Mouse (Mus musculus): ENCODE measurements around the gene Gm19684. TPM values are rescaled to one million over a fixed set of nuclear protein-coding genes. Genes with fewer than 3 reads are reported as not detected.
A peak's percentile ranks its signal among the peaks of the same experiment; 100 is the strongest.
"Not testable (repeated sequence)": the region's sequence is repeated elsewhere in the genome, so short reads cannot be mapped to it uniquely, and the experiment has no call there.

Gm19684 gene
- total RNA-seq, 2 experiments from 2014 or later, result 0.38 to 1.5 TPM

GRCm38 (mm10) chr17:36169094-36169493 lies 47.6 kb downstream of the Gm19684 start:
- not testable (repeated sequence) for ATAC-seq (replicated peaks; ENCODE audit: low FRiP score, low TSS enrichment, poor library complexity, severe bottlenecking)

GRCm38 (mm10) chr17:36169753-36170152 lies 48.3 kb downstream of the Gm19684 start:
- no peak for ATAC-seq (replicated peaks; ENCODE audit: low FRiP score, low TSS enrichment, poor library complexity, severe bottlenecking)

- ATAC-seq (replicated peaks; ENCODE audit: low FRiP score, low TSS enrichment, poor library complexity, severe bottlenecking), result no peak
These were observed 48.9 kb downstream of the Gm19684 start for GRCm38 (mm10) chr17:36170287-36170814.

DNA sequence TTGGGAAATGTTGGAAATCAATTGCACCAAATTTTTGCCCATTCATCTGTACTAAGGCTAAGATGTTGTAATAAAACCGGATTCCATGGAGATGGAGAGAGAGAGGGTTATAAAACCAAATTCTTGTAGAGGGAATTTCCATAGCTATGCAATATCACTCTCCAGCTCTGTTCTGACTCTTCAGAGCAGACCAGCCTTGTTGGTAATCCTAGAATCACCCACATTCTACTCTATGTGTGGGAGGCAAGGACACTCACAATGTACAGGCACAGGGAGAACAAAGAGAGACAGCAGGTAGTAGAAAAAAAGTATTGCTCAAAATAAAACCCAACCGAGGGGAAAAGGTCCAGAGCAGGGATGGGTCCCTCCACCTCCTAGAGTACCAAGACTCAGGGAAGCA lies 54.7 kb downstream of the Gm19684 start:
- ATAC-seq (replicated peaks; ENCODE audit: low FRiP score, low TSS enrichment, poor library complexity, severe bottlenecking), result not testable (repeated sequence)

GRCm38 (mm10) chr17:36178938-36179337 lies 57.5 kb downstream of the Gm19684 start:
- ATAC-seq (replicated peaks; ENCODE audit: low FRiP score, low TSS enrichment, poor library complexity, severe bottlenecking), result 0 out of 2 replicates have a peak, but pooled peaks have one; percentile 44

Other genes with a start within 250 kb of the Gm19684 start
- 132 and 133 TPM in 2 replicates for gene Dhx16, start 241.9 kb upstream of the Gm19684 start, total RNA-seq (2014; fragmentation: Nextera tagmentation)
- 51.3 and 68.8 TPM in 2 replicates for gene Dhx16, start 241.9 kb upstream of the Gm19684 start, total RNA-seq (2017)
- 107 and 160 TPM in 2 replicates for gene 2310061I04Rik, start 224.2 kb upstream of the Gm19684 start, total RNA-seq (2014; fragmentation: Nextera tagmentation)
- 8.1 and 10.9 TPM in 2 replicates for gene 2310061I04Rik, start 224.2 kb upstream of the Gm19684 start, total RNA-seq (2017)
- gene Atat1, start 211.6 kb upstream of the Gm19684 start, total RNA-seq (2014; fragmentation: Nextera tagmentation), result 23.1 and 31.9 TPM in 2 replicates
- gene Atat1, start 211.6 kb upstream of the Gm19684 start, total RNA-seq (2017), result 3.0 and 4.3 TPM in 2 replicates
- 140 and 175 TPM in 2 replicates for gene Mrps18b, start 205.3 kb upstream of the Gm19684 start, total RNA-seq (2014; fragmentation: Nextera tagmentation)
- gene Mrps18b, start 205.3 kb upstream of the Gm19684 start, total RNA-seq (2017), result 72.7 and 92.6 TPM in 2 replicates
- gene Ppp1r10, start 205.2 kb upstream of the Gm19684 start, total RNA-seq (2014; fragmentation: Nextera tagmentation), result 80.8 and 95.1 TPM in 2 replicates
- gene Ppp1r10, start 205.2 kb upstream of the Gm19684 start, total RNA-seq (2017), result 86.4 and 103 TPM in 2 replicates
- 132 and 157 TPM in 2 replicates for gene Abcf1, start 151.9 kb upstream of the Gm19684 start, total RNA-seq (2014; fragmentation: Nextera tagmentation)
- 398 and 560 TPM in 2 replicates for gene Abcf1, start 151.9 kb upstream of the Gm19684 start, total RNA-seq (2017)
- 27.1 and 28.2 TPM in 2 replicates for gene Gnl1, start 141.8 kb upstream of the Gm19684 start, total RNA-seq (2014; fragmentation: Nextera tagmentation)
- 13.8 and 16.3 TPM in 2 replicates for gene Gnl1, start 141.8 kb upstream of the Gm19684 start, total RNA-seq (2017)
- 41.0 and 48.3 TPM in 2 replicates for gene Prr3, start 141.4 kb upstream of the Gm19684 start, total RNA-seq (2014; fragmentation: Nextera tagmentation)
- 20.5 and 31.3 TPM in 2 replicates for gene Prr3, start 141.4 kb upstream of the Gm19684 start, total RNA-seq (2017)
- gene H2-T24, start 101.1 kb upstream of the Gm19684 start, total RNA-seq (2014; fragmentation: Nextera tagmentation), result 6.8 and 10.1 TPM in 2 replicates
- 25.5 and 35.1 TPM in 2 replicates for gene H2-T24, start 101.1 kb upstream of the Gm19684 start, total RNA-seq (2017)
- 55.6 and 98.1 TPM in 2 replicates for gene H2-T23, start 88.8 kb upstream of the Gm19684 start, total RNA-seq (2014; fragmentation: Nextera tagmentation)
- 84.5 and 111 TPM in 2 replicates for gene H2-T23, start 88.8 kb upstream of the Gm19684 start, total RNA-seq (2017)
- 17.1 and 25.6 TPM in 2 replicates for gene H2-T22, start 78.9 kb upstream of the Gm19684 start, total RNA-seq (2014; fragmentation: Nextera tagmentation)
- 30.1 and 31.5 TPM in 2 replicates for gene H2-T22, start 78.9 kb upstream of the Gm19684 start, total RNA-seq (2017)
- 0.52 TPM in 1 of 2 replicates, not detected in the other for gene Gm6034, start 78.7 kb upstream of the Gm19684 start, total RNA-seq (2014; fragmentation: Nextera tagmentation)
- not detected in 2 replicates for gene Gm6034, start 78.7 kb upstream of the Gm19684 start, total RNA-seq (2017)
- not detected in 2 replicates for gene Gm11127, start 63.3 kb upstream of the Gm19684 start, total RNA-seq (2014; fragmentation: Nextera tagmentation)
- not detected in 2 replicates for gene Gm11127, start 63.3 kb upstream of the Gm19684 start, total RNA-seq (2017)
- not detected in 2 replicates for gene Gm7030, start 7.7 kb downstream of the Gm19684 start, total RNA-seq (2014; fragmentation: Nextera tagmentation)
- not detected in 2 replicates for gene Gm7030, start 7.7 kb downstream of the Gm19684 start, total RNA-seq (2017)
- not detected in 2 replicates for gene Gm8909, start 46.9 kb downstream of the Gm19684 start, total RNA-seq (2014; fragmentation: Nextera tagmentation)
- not detected in 2 replicates for gene Gm8909, start 46.9 kb downstream of the Gm19684 start, total RNA-seq (2017)
- gene H2-T3, start 68.6 kb downstream of the Gm19684 start, total RNA-seq (2014; fragmentation: Nextera tagmentation), result not detected in 2 replicates
- gene H2-T3, start 68.6 kb downstream of the Gm19684 start, total RNA-seq (2017), result not detected in 2 replicates
- 66.7 and 120 TPM in 2 replicates for gene Rpp21, start 136.4 kb downstream of the Gm19684 start, total RNA-seq (2014; fragmentation: Nextera tagmentation)
- 56.9 and 68.9 TPM in 2 replicates for gene Rpp21, start 136.4 kb downstream of the Gm19684 start, total RNA-seq (2017)
- 21.0 and 29.7 TPM in 2 replicates for gene Trim39, start 150.6 kb downstream of the Gm19684 start, total RNA-seq (2014; fragmentation: Nextera tagmentation)
- 19.2 and 23.2 TPM in 2 replicates for gene Trim39, start 150.6 kb downstream of the Gm19684 start, total RNA-seq (2017)
- not detected in 2 replicates for gene H2-M10.2, start 164.8 kb downstream of the Gm19684 start, total RNA-seq (2014; fragmentation: Nextera tagmentation)
- not detected in 2 replicates for gene H2-M10.2, start 164.8 kb downstream of the Gm19684 start, total RNA-seq (2017)
- gene H2-M10.1, start 204.5 kb downstream of the Gm19684 start, total RNA-seq (2014; fragmentation: Nextera tagmentation), result not detected in 2 replicates
- not detected in 2 replicates for gene H2-M10.1, start 204.5 kb downstream of the Gm19684 start, total RNA-seq (2017)
- gene H2-M10.3, start 246.7 kb downstream of the Gm19684 start, total RNA-seq (2014; fragmentation: Nextera tagmentation), result not detected in 2 replicates
- not detected in 2 replicates for gene H2-M10.3, start 246.7 kb downstream of the Gm19684 start, total RNA-seq (2017)